Mouse (Mus musculus) thymus, adult 2 months (tissue): ENCODE results near the gene Mtx3. TPM values are rescaled to one million over a fixed set of nuclear protein-coding genes. Genes with fewer than 3 reads are reported as not detected.

Experiments used
- DNase-seq: peaks from one replicate; pipeline ENCODE4 v3.0.0; 2021
- H3K27ac ChIP-seq: fragments of 200-500 bp; 2 replicates; pipeline ENCODE4 v1.5.1; 2012; ENCODE audit warnings: low read length, control low read depth; ENCODE audit not compliant: control insufficient read depth, insufficient read depth
- H3K27me3 ChIP-seq: fragments of 200-500 bp; 2 replicates; pipeline ENCODE4 v1.6.1; 2012; ENCODE audit warnings: mild to moderate bottlenecking, low read length, moderate library complexity, mixed read lengths; ENCODE audit not compliant: control insufficient read depth, insufficient read depth
- H3K36me3 ChIP-seq: fragments of 200-500 bp; 2 replicates; pipeline ENCODE4 v1.6.1; 2012; ENCODE audit warnings: mild to moderate bottlenecking, low read length, moderate library complexity; ENCODE audit not compliant: control insufficient read depth, insufficient read depth
- H3K4me1 ChIP-seq: fragments of 200-500 bp; replicated peaks from 2 replicates; pipeline ENCODE4 v1.6.1; 2012; ENCODE audit warnings: low read length; ENCODE audit not compliant: control insufficient read depth, insufficient read depth
- H3K4me3 ChIP-seq: fragments of 200-500 bp; 2 replicates; pipeline ENCODE4 v1.5.1; 2012; ENCODE audit warnings: mild to moderate bottlenecking, low read length, control low read depth, moderate library complexity; ENCODE audit not compliant: control insufficient read depth, insufficient read depth
- CTCF ChIP-seq: fragments of 200-500 bp; IDR thresholded peaks from 2 replicates; pipeline ENCODE4 v1.5.1; 2012; ENCODE audit warnings: mild to moderate bottlenecking, control low read depth, low read length, moderate library complexity, borderline replicate concordance; ENCODE audit not compliant: control insufficient read depth, poor library complexity, insufficient read depth; ENCODE audit errors: extremely low read depth
- POLR2A ChIP-seq: fragments of 200-500 bp; IDR thresholded peaks from 2 replicates; pipeline ENCODE4 v1.6.1; 2012; ENCODE audit warnings: mild to moderate bottlenecking, low read length, control low read depth, moderate library complexity; ENCODE audit not compliant: control insufficient read depth, poor library complexity, insufficient read depth; ENCODE audit errors: extremely low read depth
- WGBS: fragments of 180-500 bp; shearing (Covaris S2); methylation state at CpG from one replicate; pipeline ENCODE4 v1.1.7; 2018; 5-methylcytosine and 5-hydroxymethylcytosine counted together
- polyA plus RNA-seq: library from polyadenylated mRNA; depleted of rRNA; stranded (reverse); fragments of >200 nt; gene quantifications from 2 replicates; pipeline ENCODE4 v1.2.3, GENCODE M21; 2012

Gene Mtx3
- polyA plus RNA-seq, 1 experiment = 5.4 TPM

DNA sequence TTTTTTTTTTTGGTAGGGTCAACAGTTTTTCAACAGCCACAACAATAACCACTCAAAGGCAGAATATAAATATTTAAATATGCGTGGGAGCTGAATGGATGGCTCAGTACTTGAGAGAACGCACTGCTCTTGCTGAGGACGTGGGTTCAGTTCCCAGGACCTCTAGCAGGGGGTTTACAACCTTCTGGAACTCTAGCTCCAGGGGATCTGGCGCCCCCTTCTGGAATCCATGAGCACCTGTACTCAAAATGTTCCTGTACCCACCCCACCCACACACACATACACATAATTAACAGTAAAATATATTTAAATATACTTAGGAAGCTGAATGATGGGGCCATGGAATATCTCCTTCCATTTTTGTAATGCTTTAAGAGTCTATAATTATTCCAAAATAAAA lies 11.3 kb downstream of the Mtx3 start:
- Histone ChIP-seq H3K36me3 (no peaks in the 10 kb centered on the region), H3K4me1 (no peaks in the 10 kb centered on the region), H3K27me3 (no peaks in the 10 kb centered on the region), H3K4me3 (no peak overlapping the region), H3K27ac (no peak overlapping the region)
- DNase-seq = peak; percentile 13
- no peak for TF ChIP-seq CTCF
- no peak for TF ChIP-seq POLR2A
- 87% methylated on average over 4 of the region's 4 CpGs for WGBS

DNA sequence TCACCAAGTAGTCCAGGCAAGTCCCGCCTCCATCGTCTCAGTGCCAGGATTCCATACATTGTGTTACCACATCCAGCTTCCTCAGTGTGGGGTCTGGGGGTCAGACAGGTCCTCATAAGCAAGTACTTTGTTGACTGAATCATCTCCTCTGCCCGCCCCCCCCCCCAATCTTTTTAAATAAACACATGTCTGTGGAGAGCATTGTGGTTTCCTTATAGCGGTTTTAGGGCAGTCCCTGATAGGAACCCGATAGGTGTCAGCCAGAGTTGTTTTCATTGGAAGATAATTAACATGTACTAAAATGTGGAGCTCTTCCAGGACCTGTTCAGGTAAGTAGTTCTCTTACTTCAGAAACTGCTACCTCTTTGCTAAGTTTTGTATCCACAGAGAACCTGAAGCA lies 14.2 kb downstream of the Mtx3 start:
- H3K27ac ChIP-seq = no peak overlapping the region
- no peaks in the 10 kb centered on the region for H3K4me1 ChIP-seq
- no peak for TF ChIP-seq POLR2A
- TF ChIP-seq CTCF = no peak
- no peaks in the 10 kb centered on the region for H3K27me3 ChIP-seq
- H3K4me3 ChIP-seq = no peak overlapping the region
- 26% methylated on average over 5 of the region's 5 CpGs for WGBS
- no peak for DNase-seq
- no peaks in the 10 kb centered on the region for H3K36me3 ChIP-seq

DNA sequence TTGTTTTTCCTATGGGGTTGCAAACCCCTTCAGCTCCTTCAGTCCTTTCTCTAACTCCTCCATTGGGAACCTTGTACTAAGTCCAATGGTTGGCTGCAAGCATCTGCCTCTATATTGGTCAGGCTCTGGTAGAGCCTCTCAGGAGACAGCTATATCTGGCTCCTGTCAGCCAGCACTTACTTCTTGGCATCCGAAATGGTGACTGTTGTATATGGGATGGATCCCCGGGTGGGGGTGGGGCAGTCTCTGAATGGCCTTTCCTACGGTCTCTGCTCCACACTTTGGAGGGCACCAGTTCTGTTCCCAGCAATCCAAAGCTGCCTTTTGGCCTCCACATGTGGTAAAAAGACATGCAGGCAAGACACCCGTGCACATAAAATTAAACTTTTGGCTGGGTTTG lies 15.4 kb downstream of the Mtx3 start:
- no peaks in the 10 kb centered on the region for H3K4me1 ChIP-seq
- H3K36me3 ChIP-seq = no peaks in the 10 kb centered on the region
- WGBS = 92% methylated on average over 4 of the region's 4 CpGs
- H3K27ac ChIP-seq = no peak overlapping the region
- no peak for DNase-seq
- no peaks in the 10 kb centered on the region for H3K27me3 ChIP-seq
- no peak for TF ChIP-seq CTCF
- no peak for TF ChIP-seq POLR2A
- H3K4me3 ChIP-seq = no peak overlapping the region

DNA sequence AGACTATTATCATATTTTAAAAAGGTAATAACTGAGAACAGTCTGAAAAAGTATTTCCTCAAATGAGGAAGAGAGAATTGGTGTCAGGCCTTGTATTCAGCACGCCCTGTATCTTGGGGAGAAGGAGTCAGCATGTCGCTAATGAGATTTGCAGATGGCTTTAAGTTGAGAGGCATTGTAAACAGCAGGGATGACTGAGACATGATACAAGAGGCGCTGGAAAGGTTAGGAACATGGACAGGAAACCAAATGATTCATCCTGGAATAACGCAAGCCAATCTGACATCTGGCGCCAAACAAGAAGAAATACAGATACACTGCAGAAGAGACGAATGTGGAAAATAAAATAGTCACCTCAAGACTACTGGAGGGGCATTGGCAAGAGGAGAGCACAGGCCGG lies 20.8 kb downstream of the Mtx3 start:
- DNase-seq = no peak
- H3K4me1 ChIP-seq = no peaks in the 10 kb centered on the region
- no peak overlapping the region for H3K4me3 ChIP-seq
- 90% methylated on average over 7 of the region's 7 CpGs for WGBS
- TF ChIP-seq POLR2A (no peak), CTCF (no peak)
- H3K27me3 ChIP-seq = no peaks in the 10 kb centered on the region
- no peaks in the 10 kb centered on the region for H3K36me3 ChIP-seq
- H3K27ac ChIP-seq = no peak overlapping the region

DNA sequence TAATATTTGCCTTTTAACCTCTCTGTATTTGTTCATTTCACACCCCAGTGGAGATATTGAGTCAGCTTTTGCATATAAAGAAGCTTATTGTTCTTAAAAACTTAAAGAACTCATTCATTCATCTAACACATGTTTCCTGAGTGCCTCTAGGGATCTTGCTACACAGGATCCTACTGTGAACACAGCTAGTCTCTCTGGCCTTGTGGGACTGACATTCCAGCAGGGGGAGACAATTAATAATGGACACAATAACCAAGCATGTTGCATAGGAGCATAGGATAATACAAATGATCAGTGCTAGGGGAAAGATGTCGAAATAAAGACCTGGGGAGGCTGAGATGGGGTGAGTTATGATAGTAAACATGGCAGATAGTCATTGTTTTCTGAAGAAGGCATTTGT lies 22.1 kb downstream of the Mtx3 start:
- Histone ChIP-seq H3K4me3 (no peak overlapping the region), H3K27me3 (no peaks in the 10 kb centered on the region), H3K27ac (no peak overlapping the region), H3K4me1 (no peaks in the 10 kb centered on the region), H3K36me3 (no peaks in the 10 kb centered on the region)
- TF ChIP-seq POLR2A (no peak), CTCF (no peak)
- WGBS = 83% methylated on average over 1 of the region's 1 CpGs
- no peak for DNase-seq

DNA sequence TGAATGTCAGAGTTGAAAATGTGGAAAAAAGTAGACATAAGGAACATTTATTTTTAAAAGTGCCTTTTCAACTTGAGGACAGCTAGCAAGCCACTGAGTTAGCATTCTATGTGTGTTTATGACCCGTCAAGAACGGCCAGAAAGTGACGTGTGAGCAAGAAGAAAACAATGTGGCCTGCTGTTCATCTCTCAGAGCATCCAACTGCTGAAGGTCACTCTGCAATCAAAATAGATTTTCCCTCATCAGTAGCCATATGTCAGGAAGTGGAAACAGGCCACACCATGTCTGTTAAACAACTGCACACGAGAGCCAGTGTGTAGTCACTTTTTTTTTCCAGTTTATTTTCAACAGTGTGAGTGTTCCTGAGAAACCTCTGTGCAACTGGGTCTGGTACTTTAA lies 35.0 kb downstream of the Mtx3 start:
- H3K4me3 ChIP-seq = no peak overlapping the region
- no peak for TF ChIP-seq CTCF
- TF ChIP-seq POLR2A = no peak
- H3K36me3 ChIP-seq = no peaks in the 10 kb centered on the region
- WGBS = 92% methylated on average over 4 of the region's 4 CpGs
- no peak overlapping the region for H3K27ac ChIP-seq
- no peaks in the 10 kb centered on the region for H3K27me3 ChIP-seq
- DNase-seq = no peak
- no peaks in the 10 kb centered on the region for H3K4me1 ChIP-seq

DNA sequence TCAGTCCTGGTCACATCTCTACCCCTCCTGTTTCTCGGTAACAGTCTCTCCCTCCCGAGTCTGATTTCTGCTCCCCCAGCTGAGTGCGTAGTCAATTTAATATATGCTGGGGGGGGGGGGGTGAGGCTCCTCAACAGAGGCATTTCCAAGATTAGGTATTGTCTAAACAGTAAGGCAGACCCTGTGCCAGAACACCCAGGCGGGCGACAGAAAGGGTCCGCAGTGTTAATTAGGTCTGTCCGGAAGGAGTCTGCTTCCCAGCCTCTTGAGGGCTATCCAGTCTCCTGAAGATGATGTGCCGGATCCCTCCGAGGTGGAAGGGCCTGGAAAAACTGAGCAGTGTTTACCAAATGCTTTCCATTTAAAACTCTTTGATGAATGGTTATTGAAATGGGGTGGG lies 35.4 kb downstream of the Mtx3 start:
- Histone ChIP-seq H3K4me1 (no peaks in the 10 kb centered on the region), H3K36me3 (no peaks in the 10 kb centered on the region), H3K27ac (no peak overlapping the region), H3K4me3 (no peak overlapping the region), H3K27me3 (no peaks in the 10 kb centered on the region)
- TF ChIP-seq POLR2A = no peak
- TF ChIP-seq CTCF = no peak
- WGBS = 96% methylated on average over 9 of the region's 9 CpGs
- no peak for DNase-seq
